Mouse (Mus musculus): Measurements from ENCODE around the gene Ptger2. TPM values are rescaled to one million over a fixed set of nuclear protein-coding genes. Genes with fewer than 3 reads are reported as not detected.
A peak's percentile ranks its signal among the peaks of the same experiment; 100 is the strongest.
"Not testable (repeated sequence)": the region's sequence is repeated elsewhere in the genome, so short reads cannot be mapped to it uniquely, and the experiment has no call there.

The Ptger2 gene
- polyA plus RNA-seq (2012; rRNA removed), result 0.28 and 0.31 TPM in 2 replicates

DNA sequence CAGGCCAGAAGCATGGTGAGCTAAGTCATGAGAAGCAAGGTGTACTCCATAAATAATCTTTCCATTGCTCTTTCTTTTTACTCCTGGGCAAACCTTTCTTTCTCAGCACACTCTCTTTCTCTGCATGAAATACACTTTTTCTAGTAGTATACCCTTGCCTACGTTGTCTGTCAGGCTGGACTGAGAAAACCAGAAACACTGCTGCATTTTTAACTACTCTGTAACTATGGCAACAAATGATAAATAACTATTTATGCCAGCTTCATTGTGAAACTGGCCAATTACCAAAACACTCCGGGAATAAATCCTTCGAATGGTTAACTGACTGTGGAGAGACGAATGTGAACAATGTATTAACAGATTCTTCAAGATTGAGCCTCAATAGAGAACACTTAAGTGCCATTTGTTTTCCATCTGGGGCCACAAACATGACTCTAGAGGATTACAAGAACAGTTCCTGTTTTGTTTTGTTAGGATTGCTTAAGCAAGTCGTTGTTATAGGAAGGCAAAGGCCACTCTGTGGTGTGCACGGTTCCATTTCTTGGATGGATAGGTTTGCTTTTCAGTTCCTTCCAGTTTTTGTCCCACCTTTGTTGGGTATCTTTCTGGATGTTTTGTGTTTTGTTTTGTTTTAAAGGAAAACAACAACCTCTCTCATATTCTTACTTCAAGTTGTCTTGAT is at the start of gene Ptger2:
Gene Ptger2, plus strand, starts transcription at position 522 of the 682 bp plus-strand sequence.
- not testable (repeated sequence) for H3K27ac ChIP-seq (ENCODE audit: insufficient read depth, low read length); H3K4me1 ChIP-seq (ENCODE audit: control insufficient read depth, insufficient read depth, low read length)
- peak within 1 kb of the TSS; percentile 52 for H3K4me3 ChIP-seq (ENCODE audit: insufficient read depth, low read length)

DNA sequence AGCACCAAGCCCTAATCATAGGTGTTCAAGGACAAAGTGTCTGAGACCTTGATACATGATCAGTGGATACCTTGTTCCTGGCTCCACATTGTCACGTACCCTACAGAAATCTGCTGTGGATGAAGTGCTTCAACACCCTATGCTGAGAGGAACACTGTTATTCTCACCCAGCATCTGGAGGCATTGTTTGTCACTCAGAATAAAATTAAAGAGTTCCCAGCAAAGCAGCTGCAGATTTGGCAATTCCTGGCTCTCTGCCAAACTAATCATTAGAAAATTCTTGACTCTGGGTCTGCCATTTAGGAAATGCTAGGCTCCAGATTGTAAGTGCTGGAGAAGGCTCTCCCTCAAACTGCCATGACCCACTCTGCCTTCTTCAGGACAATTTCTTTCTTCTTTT is 27.2 kb upstream of the Ptger2 start:
- no peak overlapping the region for H3K4me3 ChIP-seq (ENCODE audit: insufficient read depth, low read length)
- no peaks in the 10 kb centered on the region for H3K4me1 ChIP-seq (ENCODE audit: control insufficient read depth, insufficient read depth, low read length)
- TF ChIP-seq POLR2A (IDR thresholded peaks at IDR 0.05; ENCODE audit: extremely low read depth, insufficient read depth, low read length) (no peak), CTCF (IDR thresholded peaks at IDR 0.05; ENCODE audit: extremely low read depth, insufficient read depth, low read length) (no peak)
- H3K27ac ChIP-seq (ENCODE audit: insufficient read depth, low read length), result no peak overlapping the region

DNA sequence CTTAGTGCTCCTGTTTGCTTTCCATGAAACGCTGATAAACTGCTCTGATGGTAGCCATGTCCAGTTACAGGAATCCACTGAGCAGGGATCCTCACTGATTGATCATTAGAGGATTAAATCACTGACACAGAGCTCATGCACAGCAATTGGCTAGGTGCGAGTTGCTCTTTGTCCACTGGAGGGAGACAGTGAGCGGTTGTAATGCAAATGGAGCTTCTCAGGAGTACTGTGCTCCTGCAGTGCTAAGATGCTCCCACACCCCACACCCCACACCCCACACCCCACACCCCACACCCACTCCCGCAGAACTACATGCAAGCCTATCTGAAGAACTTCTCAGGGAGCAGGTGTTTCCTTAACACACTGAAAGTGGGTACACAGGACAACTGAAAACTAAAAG is 10.7 kb upstream of the Ptger2 start:
- not testable (repeated sequence) for H3K27ac ChIP-seq (ENCODE audit: insufficient read depth, low read length); H3K4me3 ChIP-seq (ENCODE audit: insufficient read depth, low read length); H3K4me1 ChIP-seq (ENCODE audit: control insufficient read depth, insufficient read depth, low read length)
- peak; percentile 49 for TF ChIP-seq CTCF (IDR thresholded peaks at IDR 0.05; ENCODE audit: extremely low read depth, insufficient read depth, low read length)

DNA sequence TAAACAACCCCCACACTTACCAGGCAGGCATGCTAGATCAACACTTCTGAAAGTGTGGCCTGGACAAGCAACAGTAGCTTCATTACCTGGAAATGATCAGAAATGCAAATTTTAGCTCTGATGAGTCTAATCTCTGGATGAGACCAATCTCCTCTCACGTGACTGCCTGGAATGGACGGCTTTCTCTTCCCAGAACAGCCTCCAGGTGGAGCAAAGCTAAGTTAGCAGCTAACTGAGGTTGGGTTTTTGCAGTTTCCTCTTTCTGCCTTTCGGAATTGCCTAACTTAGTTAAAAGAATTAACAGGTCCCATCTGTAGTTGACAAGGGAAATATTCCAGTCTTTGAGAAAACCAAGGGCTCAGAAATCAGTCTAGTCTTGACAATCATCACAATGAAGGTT is 8.1 kb upstream of the Ptger2 start:
- no peaks in the 10 kb centered on the region for H3K4me1 ChIP-seq (ENCODE audit: control insufficient read depth, insufficient read depth, low read length)
- H3K4me3 ChIP-seq (ENCODE audit: insufficient read depth, low read length), result no peak overlapping the region
- H3K27ac ChIP-seq (ENCODE audit: insufficient read depth, low read length), result no peak overlapping the region
- TF ChIP-seq POLR2A (IDR thresholded peaks at IDR 0.05; ENCODE audit: extremely low read depth, insufficient read depth, low read length) (no peak), CTCF (IDR thresholded peaks at IDR 0.05; ENCODE audit: extremely low read depth, insufficient read depth, low read length) (peak; percentile 41)

DNA sequence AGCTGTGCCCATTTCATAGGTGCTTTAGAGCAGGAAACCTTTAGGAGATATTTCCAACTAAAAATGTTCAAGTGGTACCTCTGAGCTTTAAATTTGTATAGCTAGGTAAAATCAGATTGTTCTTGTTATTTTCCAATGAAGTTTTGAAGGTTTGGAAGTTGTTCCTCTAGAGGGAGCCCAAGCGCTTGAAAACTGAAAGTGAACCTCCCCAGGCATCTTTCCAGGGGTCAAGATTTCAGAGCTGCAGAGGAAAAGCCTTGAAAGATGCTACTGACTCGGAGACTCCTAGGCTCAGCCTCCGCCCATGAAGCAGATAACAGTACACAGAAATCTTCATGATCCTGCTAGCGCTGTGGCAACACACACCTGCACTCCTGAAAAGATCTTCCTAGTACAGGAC is 6.5 kb upstream of the Ptger2 start:
- TF ChIP-seq POLR2A (IDR thresholded peaks at IDR 0.05; ENCODE audit: extremely low read depth, insufficient read depth, low read length), result no peak
- peak; percentile 44 for TF ChIP-seq CTCF (IDR thresholded peaks at IDR 0.05; ENCODE audit: extremely low read depth, insufficient read depth, low read length)
- Histone ChIP-seq H3K27ac (ENCODE audit: insufficient read depth, low read length) (no peak overlapping the region), H3K4me3 (ENCODE audit: insufficient read depth, low read length) (no peak overlapping the region), H3K4me1 (ENCODE audit: control insufficient read depth, insufficient read depth, low read length) (no peaks in the 10 kb centered on the region)

DNA sequence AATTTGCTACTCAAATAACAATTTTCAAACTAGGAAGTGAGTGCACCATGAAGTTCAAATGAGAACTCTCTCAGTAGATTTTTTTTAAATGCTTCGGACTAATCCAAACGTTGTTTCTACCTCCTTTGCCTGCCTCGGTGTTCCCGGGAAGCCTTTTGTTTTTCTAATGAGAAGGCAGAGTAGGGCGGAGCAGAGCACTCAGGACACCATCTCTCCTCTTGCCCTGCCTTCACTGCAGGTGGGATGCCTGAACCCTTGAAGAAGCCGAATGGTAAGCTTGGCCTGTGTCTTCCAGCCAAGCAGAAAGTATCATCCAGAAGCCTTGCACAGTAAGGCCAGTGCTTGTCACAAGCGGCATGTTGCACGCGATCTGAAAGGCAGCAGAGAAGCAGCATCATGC is 3.9 kb upstream of the Ptger2 start:
- H3K4me1 ChIP-seq (ENCODE audit: control insufficient read depth, insufficient read depth, low read length), result no peaks in the 10 kb centered on the region
- TF ChIP-seq POLR2A (IDR thresholded peaks at IDR 0.05; ENCODE audit: extremely low read depth, insufficient read depth, low read length) (no peak), CTCF (IDR thresholded peaks at IDR 0.05; ENCODE audit: extremely low read depth, insufficient read depth, low read length) (no peak)
- no peak overlapping the region for H3K4me3 ChIP-seq (ENCODE audit: insufficient read depth, low read length)
- no peak overlapping the region for H3K27ac ChIP-seq (ENCODE audit: insufficient read depth, low read length)

DNA sequence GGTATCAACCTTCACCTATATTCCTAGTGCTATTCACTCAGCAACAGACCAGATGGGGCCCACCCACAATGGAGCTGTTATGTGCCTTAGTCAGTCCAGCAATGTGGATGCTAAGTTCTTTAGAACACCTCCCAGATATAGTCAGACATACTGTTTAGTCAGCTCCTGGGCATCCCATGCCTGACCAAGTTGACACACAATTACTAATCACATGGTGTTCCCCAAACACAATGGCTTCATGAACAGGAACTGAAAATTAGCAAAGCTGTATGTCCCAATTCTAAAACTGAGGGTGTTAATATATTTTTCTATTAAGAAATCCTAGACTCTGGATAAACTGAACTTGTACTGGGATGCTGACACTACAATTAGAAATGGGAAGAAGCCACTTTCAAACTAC is 1.7 kb upstream of the Ptger2 start:
- H3K4me3 ChIP-seq (ENCODE audit: insufficient read depth, low read length), result no peak overlapping the region
- no peaks in the 10 kb centered on the region for H3K4me1 ChIP-seq (ENCODE audit: control insufficient read depth, insufficient read depth, low read length)
- TF ChIP-seq CTCF (IDR thresholded peaks at IDR 0.05; ENCODE audit: extremely low read depth, insufficient read depth, low read length) (no peak), POLR2A (IDR thresholded peaks at IDR 0.05; ENCODE audit: extremely low read depth, insufficient read depth, low read length) (no peak)
- no peak overlapping the region for H3K27ac ChIP-seq (ENCODE audit: insufficient read depth, low read length)

DNA sequence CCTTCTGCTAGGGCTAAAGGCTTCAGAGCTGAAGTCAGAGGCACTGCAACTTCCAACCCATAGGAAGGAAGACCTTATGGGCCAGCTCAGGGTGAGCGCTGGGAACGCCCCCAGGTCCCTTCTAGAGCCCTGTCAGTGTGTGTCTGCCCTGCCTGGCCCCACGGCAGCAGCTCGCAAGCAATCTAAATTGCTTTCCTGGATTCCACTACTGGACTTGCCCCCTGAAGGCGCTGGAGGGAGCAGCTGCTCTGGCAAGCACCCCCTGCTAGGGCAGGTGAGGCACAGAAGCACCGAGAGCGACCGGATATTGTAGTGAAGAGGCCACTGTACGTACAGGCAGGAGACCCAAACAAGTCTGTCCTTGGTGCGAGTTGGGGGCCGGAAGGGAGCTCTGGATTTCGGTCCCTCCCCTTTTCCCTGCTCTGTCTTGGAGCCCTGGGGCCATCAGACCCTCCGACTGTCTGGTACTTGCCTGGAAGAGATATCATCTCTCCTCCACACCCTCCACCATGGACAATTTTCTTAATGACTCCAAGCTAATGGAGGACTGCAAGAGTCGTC is 541 bp downstream of the Ptger2 start:
- no peak overlapping the region for H3K27ac ChIP-seq (ENCODE audit: insufficient read depth, low read length)
- peak overlapping the region; percentile 52 for H3K4me3 ChIP-seq (ENCODE audit: insufficient read depth, low read length)
- no peak for TF ChIP-seq POLR2A (IDR thresholded peaks at IDR 0.05; ENCODE audit: extremely low read depth, insufficient read depth, low read length)
- no peaks in the 10 kb centered on the region for H3K4me1 ChIP-seq (ENCODE audit: control insufficient read depth, insufficient read depth, low read length)

DNA sequence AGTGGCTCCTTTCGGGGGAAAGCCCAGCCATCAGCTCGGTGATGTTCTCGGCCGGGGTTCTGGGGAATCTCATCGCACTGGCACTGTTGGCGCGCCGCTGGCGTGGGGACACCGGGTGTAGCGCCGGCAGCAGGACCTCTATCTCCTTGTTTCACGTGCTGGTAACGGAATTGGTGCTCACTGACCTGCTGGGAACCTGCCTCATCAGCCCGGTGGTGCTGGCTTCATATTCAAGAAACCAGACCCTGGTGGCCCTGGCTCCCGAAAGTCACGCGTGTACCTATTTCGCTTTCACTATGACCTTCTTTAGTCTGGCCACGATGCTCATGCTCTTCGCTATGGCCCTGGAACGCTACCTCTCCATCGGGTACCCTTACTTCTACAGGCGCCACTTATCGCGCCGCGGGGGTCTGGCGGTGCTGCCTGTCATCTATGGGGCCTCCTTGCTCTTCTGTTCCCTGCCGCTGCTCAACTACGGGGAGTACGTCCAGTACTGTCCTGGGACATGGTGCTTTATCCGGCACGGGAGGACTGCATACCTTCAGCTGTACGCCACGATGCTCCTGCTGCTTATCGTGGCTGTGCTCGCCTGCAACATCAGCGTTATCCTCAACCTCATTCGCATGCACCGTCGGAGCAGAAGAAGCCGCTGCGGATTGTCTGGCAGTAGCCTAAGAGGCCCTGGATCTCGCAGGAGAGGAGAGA is 1.2 kb downstream of the Ptger2 start:
- Histone ChIP-seq H3K4me1 (ENCODE audit: control insufficient read depth, insufficient read depth, low read length) (no peaks in the 10 kb centered on the region), H3K4me3 (ENCODE audit: insufficient read depth, low read length) (peak overlapping the region; percentile 52), H3K27ac (ENCODE audit: insufficient read depth, low read length) (no peak overlapping the region)
- TF ChIP-seq CTCF (IDR thresholded peaks at IDR 0.05; ENCODE audit: extremely low read depth, insufficient read depth, low read length) (no peak), POLR2A (IDR thresholded peaks at IDR 0.05; ENCODE audit: extremely low read depth, insufficient read depth, low read length) (no peak)

DNA sequence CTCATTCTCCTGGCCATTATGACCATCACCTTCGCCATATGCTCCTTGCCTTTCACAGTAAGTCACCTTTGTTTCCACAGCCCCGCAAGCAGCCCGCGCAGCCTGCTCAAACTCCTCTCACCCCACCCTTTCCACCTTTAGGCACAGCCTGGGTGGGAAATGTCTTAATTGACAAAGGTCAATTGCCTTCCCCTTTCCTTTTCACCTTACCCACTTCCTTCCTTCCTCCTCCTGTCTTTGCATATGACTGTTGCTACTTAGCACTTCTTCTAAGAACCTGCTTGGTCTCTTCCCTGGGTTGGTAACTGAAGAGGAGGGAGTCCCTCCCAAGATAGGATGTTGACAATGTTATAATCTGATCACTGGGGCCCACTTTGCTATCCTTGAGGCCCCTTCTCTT is 1.8 kb downstream of the Ptger2 start:
- H3K4me3 ChIP-seq (ENCODE audit: insufficient read depth, low read length), result peak overlapping the region; percentile 52; the same call in 1 of the 2 replicates
- no peaks in the 10 kb centered on the region for H3K4me1 ChIP-seq (ENCODE audit: control insufficient read depth, insufficient read depth, low read length)
- TF ChIP-seq CTCF (IDR thresholded peaks at IDR 0.05; ENCODE audit: extremely low read depth, insufficient read depth, low read length) (no peak), POLR2A (IDR thresholded peaks at IDR 0.05; ENCODE audit: extremely low read depth, insufficient read depth, low read length) (no peak)
- no peak overlapping the region for H3K27ac ChIP-seq (ENCODE audit: insufficient read depth, low read length)
